Mouse (Mus musculus): ENCODE measurements around the gene Rab1b. TPM values are rescaled to one million over a fixed set of nuclear protein-coding genes. Genes with fewer than 3 reads are reported as not detected.

The Rab1b gene
- total and polyA plus RNA-seq, 2 experiments from 2014 or later = 231 to 249 TPM

- whole genome bisulfite sequencing = 91% methylated on average over 7 of the region's 7 CpGs
- Histone ChIP-seq H3K27me3 (ENCODE audit: insufficient read depth, low read length) (no peaks in the 10 kb centered on the region), H3K9me3 (ENCODE audit: low read length) (no peaks in the 10 kb centered on the region), H3K4me1 (ENCODE audit: insufficient read depth) (peaks cover 7% of the 10 kb centered on the region), H3K9ac (no peak overlapping the region), H3K4me2 (ENCODE audit: low read depth) (no peak overlapping the region), H3K36me3 (ENCODE audit: insufficient read depth) (peaks cover 50% of the 10 kb centered on the region), H3K4me3 (ENCODE audit: low read depth, low read length) (no peak overlapping the region), H3K27ac (ENCODE audit: low read depth, low read length) (no peak overlapping the region)
- no peak for ATAC-seq
- TF ChIP-seq CTCF (IDR thresholded peaks at IDR 0.05; ENCODE audit: low read depth) = no peak
- no peak for DNase-seq
Observed at GRCm38 (mm10) chr19:5113783-5114182, 6.9 kb upstream of the Rab1b start.

GRCm38 (mm10) chr19:5109659-5110453 is 3.0 kb upstream of the Rab1b start:
- H3K9me3 ChIP-seq (ENCODE audit: low read length) = no peaks in the 10 kb centered on the region
- no peak overlapping the region for H3K4me3 ChIP-seq (ENCODE audit: low read depth, low read length)
- H3K9ac ChIP-seq = no peak overlapping the region
- H3K36me3 ChIP-seq (ENCODE audit: insufficient read depth) = peaks cover 64% of the 10 kb centered on the region
- H3K27me3 ChIP-seq (ENCODE audit: insufficient read depth, low read length) = no peaks in the 10 kb centered on the region
- TF ChIP-seq CTCF (IDR thresholded peaks at IDR 0.05; ENCODE audit: low read depth) = peak; percentile 59
- H3K4me1 ChIP-seq (ENCODE audit: insufficient read depth) = peaks cover 10% of the 10 kb centered on the region
- H3K27ac ChIP-seq (ENCODE audit: low read depth, low read length) = no peak overlapping the region
- H3K4me2 ChIP-seq (ENCODE audit: low read depth) = no peak overlapping the region
- ATAC-seq (no peak), DNase-seq (no peak)
- WGBS = 78% methylated on average over 19 of the region's 19 CpGs

- 64% methylated on average over 4 of the region's 4 CpGs for WGBS
- no peak for TF ChIP-seq CTCF (IDR thresholded peaks at IDR 0.05; ENCODE audit: low read depth)
- H3K4me2 ChIP-seq (ENCODE audit: low read depth) = no peak overlapping the region
- no peaks in the 10 kb centered on the region for H3K9me3 ChIP-seq (ENCODE audit: low read length)
- ATAC-seq (no peak), DNase-seq (no peak)
- H3K4me3 ChIP-seq (ENCODE audit: low read depth, low read length) = no peak overlapping the region
- H3K36me3 ChIP-seq (ENCODE audit: insufficient read depth) = peaks cover 69% of the 10 kb centered on the region
- peaks cover 10% of the 10 kb centered on the region for H3K4me1 ChIP-seq (ENCODE audit: insufficient read depth)
- H3K9ac ChIP-seq = no peak overlapping the region
- H3K27me3 ChIP-seq (ENCODE audit: insufficient read depth, low read length) = no peaks in the 10 kb centered on the region
- no peak overlapping the region for H3K27ac ChIP-seq (ENCODE audit: low read depth, low read length)
Observed at GRCm38 (mm10) chr19:5108702-5109101, 1.8 kb upstream of the Rab1b start.

- DNase-seq (no peak), ATAC-seq (no peak)
- Histone ChIP-seq H3K9ac (no peak overlapping the region), H3K4me2 (ENCODE audit: low read depth) (no peak overlapping the region), H3K4me3 (ENCODE audit: low read depth, low read length) (no peak overlapping the region), H3K27ac (ENCODE audit: low read depth, low read length) (no peak overlapping the region), H3K36me3 (ENCODE audit: insufficient read depth) (peaks cover 70% of the 10 kb centered on the region), H3K27me3 (ENCODE audit: insufficient read depth, low read length) (no peaks in the 10 kb centered on the region), H3K4me1 (ENCODE audit: insufficient read depth) (peaks cover 10% of the 10 kb centered on the region), H3K9me3 (ENCODE audit: low read length) (no peaks in the 10 kb centered on the region)
- TF ChIP-seq CTCF (IDR thresholded peaks at IDR 0.05; ENCODE audit: low read depth) = peak; percentile 51
- 31% methylated on average over 5 of the region's 5 CpGs for WGBS
Observed at GRCm38 (mm10) chr19:5108271-5108575, 1.4 kb upstream of the Rab1b start.

GRCm38 (mm10) chr19:5107556-5108270 is 841 bp upstream of the Rab1b start:
- Histone ChIP-seq H3K9ac (no peak overlapping the region), H3K27ac (ENCODE audit: low read depth, low read length) (peak overlapping the region; percentile 64), H3K4me2 (ENCODE audit: low read depth) (no peak overlapping the region), H3K4me3 (ENCODE audit: low read depth, low read length) (no peak overlapping the region), H3K4me1 (ENCODE audit: insufficient read depth) (peaks cover 10% of the 10 kb centered on the region), H3K36me3 (ENCODE audit: insufficient read depth) (peaks cover 73% of the 10 kb centered on the region), H3K9me3 (ENCODE audit: low read length) (no peaks in the 10 kb centered on the region), H3K27me3 (ENCODE audit: insufficient read depth, low read length) (no peaks in the 10 kb centered on the region)
- DNase-seq (no peak), ATAC-seq (no peak)
- WGBS = 80% methylated on average over 18 of the region's 18 CpGs
- TF ChIP-seq CTCF (IDR thresholded peaks at IDR 0.05; ENCODE audit: low read depth) = no peak

- 22% methylated on average over 9 of the region's 9 CpGs for WGBS
- no peaks in the 10 kb centered on the region for H3K27me3 ChIP-seq (ENCODE audit: insufficient read depth, low read length)
- DNase-seq = no peak
- H3K4me1 ChIP-seq (ENCODE audit: insufficient read depth) = peaks cover 10% of the 10 kb centered on the region
- TF ChIP-seq CTCF (IDR thresholded peaks at IDR 0.05; ENCODE audit: low read depth) = no peak
- H3K9ac ChIP-seq = peak overlapping the region; percentile 89
- H3K36me3 ChIP-seq (ENCODE audit: insufficient read depth) = peaks cover 70% of the 10 kb centered on the region
- peak overlapping the region; percentile 83 for H3K4me3 ChIP-seq (ENCODE audit: low read depth, low read length)
- H3K9me3 ChIP-seq (ENCODE audit: low read length) = no peaks in the 10 kb centered on the region
- ATAC-seq = no peak
- H3K4me2 ChIP-seq (ENCODE audit: low read depth) = peak overlapping the region; percentile 95
- peak overlapping the region; percentile 96 for H3K27ac ChIP-seq (ENCODE audit: low read depth, low read length)
Observed at GRCm38 (mm10) chr19:5106074-5106473, 798 bp downstream of the Rab1b start.

Measured in forebrain, postnatal 0 days (tissue).